Mouse (Mus musculus) thymus, adult 2 months (tissue): ENCODE results near the gene Fam171a2.

ENCODE experiments used
- CTCF ChIP-seq: fragments of 200-500 bp; IDR thresholded peaks from 2 replicates; pipeline ENCODE4 v1.5.1; 2012; ENCODE audit warnings: mild to moderate bottlenecking, control low read depth, low read length, moderate library complexity, borderline replicate concordance; ENCODE audit not compliant: control insufficient read depth, poor library complexity, insufficient read depth; ENCODE audit errors: extremely low read depth
- POLR2A ChIP-seq: fragments of 200-500 bp; IDR thresholded peaks from 2 replicates; pipeline ENCODE4 v1.6.1; 2012; ENCODE audit warnings: mild to moderate bottlenecking, low read length, control low read depth, moderate library complexity; ENCODE audit not compliant: control insufficient read depth, poor library complexity, insufficient read depth; ENCODE audit errors: extremely low read depth

DNA sequence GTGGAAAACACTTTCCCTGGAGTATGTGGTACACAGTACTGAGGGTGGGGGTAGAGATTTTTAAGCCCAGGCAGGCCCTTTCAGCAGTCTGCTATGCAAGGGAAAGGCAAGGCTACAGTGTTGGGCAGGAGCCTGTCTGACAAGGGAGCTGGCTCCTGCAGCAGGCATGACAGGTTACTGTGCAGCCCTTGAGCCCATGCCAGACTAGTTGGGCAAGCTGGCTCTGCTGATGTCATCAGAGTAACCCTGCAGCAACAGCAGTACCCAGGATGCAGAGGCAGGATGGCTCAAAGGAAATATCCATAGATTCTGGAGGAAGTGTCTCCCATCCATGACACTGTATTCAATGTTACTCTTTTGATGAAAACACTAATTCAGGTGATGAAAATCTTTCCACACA lies 28.6 kb downstream of the Fam171a2 start:
- no peak for TF ChIP-seq POLR2A
- no peak for TF ChIP-seq CTCF
